Mouse (Mus musculus) central nervous system, embryonic 18 days (tissue): ENCODE results near the gene 4930433I11Rik. TPM values are rescaled to one million over a fixed set of nuclear protein-coding genes. Genes with fewer than 3 reads are reported as not detected.

Source experiments
- polyA plus RNA-seq: library from polyadenylated mRNA; depleted of rRNA; stranded (reverse); fragments of >200 nt; gene quantifications from 2 replicates; pipeline ENCODE4 v1.2.3, GENCODE M21; 2012; rRNA removed

The 4930433I11Rik gene
- not detected in 2 replicates for polyA plus RNA-seq

DNA sequence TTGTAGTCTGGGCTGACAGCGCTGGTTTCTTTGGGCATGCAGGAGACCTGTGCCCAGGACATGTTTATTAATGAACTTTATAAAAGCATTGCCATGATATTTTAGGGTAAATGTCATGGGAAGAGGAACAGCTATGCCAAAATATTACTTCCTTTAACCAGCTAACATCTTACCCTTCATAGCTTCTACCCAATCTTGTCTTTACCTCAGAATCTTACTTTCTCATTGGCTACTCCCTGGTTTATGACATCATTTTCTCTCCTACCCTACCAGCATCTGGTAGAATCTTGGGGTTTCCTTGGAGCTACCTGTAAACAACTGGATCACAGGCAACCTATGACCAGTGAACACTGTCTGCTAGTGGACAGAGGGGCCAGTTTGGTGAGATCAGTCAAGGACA lies at the start of gene 4930433I11Rik:
Gene 4930433I11Rik (plus strand): TSS at position 301 of the 400 bp plus-strand sequence.

DNA sequence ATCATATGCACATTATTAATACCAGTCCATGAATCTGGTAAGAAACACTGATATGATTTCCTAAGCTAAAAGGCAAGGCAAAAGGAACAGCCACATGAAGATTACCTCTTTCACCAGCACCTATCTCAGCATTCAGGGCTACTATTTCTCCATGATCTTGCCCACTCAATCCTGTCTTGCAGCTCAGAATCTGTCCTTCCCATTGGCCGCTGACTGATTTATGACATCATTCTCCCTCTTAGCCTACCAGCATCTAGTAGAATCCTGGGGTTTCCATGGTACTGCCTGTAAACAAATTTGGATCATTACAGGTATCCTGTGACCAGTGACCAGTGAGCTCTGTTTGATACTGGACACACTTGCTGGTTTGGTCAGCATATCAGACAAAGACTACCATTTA lies 45.1 kb downstream of the 4930433I11Rik start, which contains the start of gene Gm4884:
Gene Gm4884 (plus strand): TSS at position 301 of the 400 bp plus-strand sequence.

Other genes starting within 250 kb of the 4930433I11Rik start
- 111 and 129 TPM in 2 replicates for gene Vstm2b, start 89.2 kb upstream of the 4930433I11Rik start, polyA plus RNA-seq
- gene Gm4884, start 45.2 kb downstream of the 4930433I11Rik start, polyA plus RNA-seq: not detected in 2 replicates
- gene Gm5592, start 166.3 kb downstream of the 4930433I11Rik start, polyA plus RNA-seq: not detected in 2 replicates